Mouse (Mus musculus): ENCODE data around the gene Cga. TPM values are rescaled to one million over a fixed set of nuclear protein-coding genes. Genes with fewer than 3 reads are reported as not detected.

Cga gene
- polyA plus RNA-seq, 1 experiment from 2014 or later: not detected

DNA sequence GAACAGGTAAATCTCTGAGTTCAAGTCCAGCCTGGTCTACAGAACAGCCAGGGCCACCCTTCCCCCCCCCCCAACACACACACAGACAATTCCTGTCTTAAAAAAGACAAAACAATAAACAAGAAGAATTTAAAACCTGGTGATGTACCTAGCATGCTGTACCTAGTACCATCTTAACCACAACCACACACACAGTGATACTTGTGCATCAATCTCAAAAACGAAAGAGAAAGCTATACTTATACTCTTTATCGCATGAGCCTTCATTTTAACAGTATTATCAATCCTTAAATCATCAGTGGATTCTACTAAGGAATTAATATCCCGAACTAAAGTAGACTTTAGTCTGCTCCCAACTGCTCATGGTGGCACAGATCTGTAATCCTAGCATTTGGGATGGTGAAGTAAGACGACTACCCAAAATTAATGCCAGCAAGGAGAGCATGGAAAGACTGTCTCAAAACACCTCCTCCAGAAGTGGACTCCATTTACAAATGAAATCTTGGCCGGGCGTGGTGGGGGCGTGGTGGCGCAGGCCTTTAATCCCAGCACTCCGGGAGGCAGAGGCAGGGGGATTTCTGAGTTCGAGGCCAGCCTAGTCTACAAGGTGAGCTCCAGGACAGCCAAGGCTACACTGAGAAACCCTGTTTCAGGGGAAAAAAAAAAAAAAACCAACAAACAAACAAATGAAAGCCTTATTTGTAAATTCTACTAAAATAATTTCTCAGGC is 12.5 kb upstream of the Cga start:
- ATAC-seq (no peak), DNase-seq (ENCODE audit: low read depth, low spot score) (no peak)
- POLR2A ChIA-PET: no interaction called here
- no peaks in the 10 kb centered on the region for H3K27me3 ChIP-seq
- TF ChIP-seq CTCF (IDR thresholded peaks at IDR 0.05): no peak
- CTCF ChIA-PET: no interaction called here
- in situ Hi-C loops (cut with MboI; ENCODE audit: low pct_unique_long_range_greater_than_20kb): no loop called here

- in situ Hi-C loops (cut with MboI; ENCODE audit: low pct_unique_long_range_greater_than_20kb): no loop called here
- ChIA-PET POLR2A (interaction anchor here (2.2 kb wide), 1 partner anchor 8 kb away, joined by 9 read pairs; no protein-coding TSS in a partner anchor), CTCF (no interaction called here)
- DNase-seq (ENCODE audit: low read depth, low spot score): no peak
- no peak for ATAC-seq
- TF ChIP-seq CTCF (IDR thresholded peaks at IDR 0.05): no peak
- H3K27me3 ChIP-seq: no peaks in the 10 kb centered on the region
These were observed 11.7 kb upstream of the Cga start for GRCm38 (mm10) chr4:34881851-34882250.

GRCm38 (mm10) chr4:34882291-34882769 is 11.2 kb upstream of the Cga start:
- DNase-seq (ENCODE audit: low read depth, low spot score) (no peak), ATAC-seq (peak; percentile 33)
- no peak for TF ChIP-seq CTCF (IDR thresholded peaks at IDR 0.05)
- ChIA-PET CTCF (no interaction called here), POLR2A (interaction anchor here (2.2 kb wide), 1 partner anchor 9 kb away, joined by 9 read pairs; no protein-coding TSS in a partner anchor)
- in situ Hi-C loops (cut with MboI; ENCODE audit: low pct_unique_long_range_greater_than_20kb): no loop called here
- no peaks in the 10 kb centered on the region for H3K27me3 ChIP-seq

DNA sequence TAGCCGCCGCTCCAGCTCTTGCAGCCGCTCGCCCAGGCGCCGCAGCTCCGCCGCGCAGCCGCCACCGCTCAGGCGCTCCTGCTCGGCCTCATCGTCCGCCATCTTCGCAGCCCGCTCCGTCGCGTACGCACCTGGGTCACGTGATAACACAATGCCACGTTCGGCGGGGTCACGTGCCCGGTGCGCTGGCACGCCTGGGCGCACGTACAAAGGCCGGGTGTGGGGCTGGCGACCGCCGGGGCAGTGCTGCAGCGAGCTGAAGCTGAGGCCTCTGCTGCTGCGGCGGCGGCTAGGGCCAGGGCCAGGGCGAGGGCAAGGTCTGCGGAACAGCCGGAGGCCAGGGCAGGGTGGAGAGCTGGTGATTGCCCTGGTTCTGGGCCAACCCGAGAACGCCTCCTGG is 10.8 kb upstream of the Cga start, which contains the start of gene Zfp292:
Gene Zfp292 (minus strand): TSS at position 143 of the 400 bp plus-strand sequence.
- peak; percentile 53 for DNase-seq (ENCODE audit: low read depth, low spot score)
- TF ChIP-seq CTCF (IDR thresholded peaks at IDR 0.05): no peak
- H3K27me3 ChIP-seq: no peaks in the 10 kb centered on the region
- ATAC-seq: peak; percentile 59
- in situ Hi-C loops (cut with MboI; ENCODE audit: low pct_unique_long_range_greater_than_20kb): no loop called here
- ChIA-PET POLR2A (interaction anchor here (2.2 kb wide), 1 partner anchor 9 kb away, joined by 9 read pairs; no protein-coding TSS in a partner anchor), CTCF (no interaction called here)

DNA sequence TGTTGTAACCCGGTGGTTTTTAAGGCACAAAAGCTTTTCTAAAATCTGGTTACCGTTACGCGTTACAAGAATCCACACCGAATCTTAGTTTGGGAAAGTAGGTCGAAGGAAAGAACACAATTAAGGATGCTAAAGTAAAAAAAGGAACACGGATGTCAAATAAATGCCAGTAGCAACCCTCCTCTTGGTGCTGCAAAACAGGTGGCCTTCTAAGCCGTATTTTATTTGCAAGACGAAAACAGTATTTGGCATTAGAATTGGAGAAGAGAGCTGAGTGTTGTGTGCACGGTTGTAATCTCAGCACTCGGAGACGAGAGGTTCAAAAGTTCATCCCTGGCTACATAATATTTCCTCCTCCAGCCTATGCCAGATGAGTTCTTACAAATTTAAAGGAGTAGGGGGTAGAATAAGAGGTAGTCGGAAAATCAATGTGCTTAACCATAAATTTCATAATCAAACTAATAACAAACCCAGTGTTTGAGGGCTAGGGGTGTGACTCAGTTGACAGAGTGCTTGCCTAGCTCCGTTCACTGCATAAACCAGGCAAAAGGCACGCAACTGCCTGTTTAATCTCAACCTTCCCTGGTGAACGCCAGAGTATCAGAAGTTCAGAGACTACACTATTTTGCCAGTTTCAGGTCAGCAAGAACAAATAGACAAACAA is 10.1 kb upstream of the Cga start:
- TF ChIP-seq CTCF (IDR thresholded peaks at IDR 0.05): no peak
- POLR2A ChIA-PET: interaction anchor here (2.2 kb wide), 1 partner anchor 10 kb away, joined by 9 read pairs; no protein-coding TSS in a partner anchor
- CTCF ChIA-PET: no interaction called here
- ATAC-seq (no peak), DNase-seq (ENCODE audit: low read depth, low spot score) (no peak)
- in situ Hi-C loops (cut with MboI; ENCODE audit: low pct_unique_long_range_greater_than_20kb): no loop called here
- H3K27me3 ChIP-seq: no peaks in the 10 kb centered on the region

- ATAC-seq (no peak), DNase-seq (ENCODE audit: low read depth, low spot score) (no peak)
- no peak for TF ChIP-seq CTCF (IDR thresholded peaks at IDR 0.05)
- POLR2A ChIA-PET: no interaction called here
- no peaks in the 10 kb centered on the region for H3K27me3 ChIP-seq
- CTCF ChIA-PET: interaction anchor here (0.9 kb wide), 1 partner anchor 353 kb away, joined by 3 read pairs; no protein-coding TSS in a partner anchor
- in situ Hi-C loops (cut with MboI; ENCODE audit: low pct_unique_long_range_greater_than_20kb): no loop called here
These were observed 7.8 kb upstream of the Cga start for GRCm38 (mm10) chr4:34885631-34886351.

- DNase-seq (ENCODE audit: low read depth, low spot score): no peak
- CTCF ChIA-PET: interaction anchor here (0.9 kb wide), 1 partner anchor 352 kb away, joined by 3 read pairs; no protein-coding TSS in a partner anchor
- TF ChIP-seq CTCF (IDR thresholded peaks at IDR 0.05): no peak
- ATAC-seq: peak; percentile 93
- H3K27me3 ChIP-seq: no peaks in the 10 kb centered on the region
- POLR2A ChIA-PET: no interaction called here
- in situ Hi-C loops (cut with MboI; ENCODE audit: low pct_unique_long_range_greater_than_20kb): no loop called here
These were observed 7.0 kb upstream of the Cga start for GRCm38 (mm10) chr4:34886490-34887111.

DNA sequence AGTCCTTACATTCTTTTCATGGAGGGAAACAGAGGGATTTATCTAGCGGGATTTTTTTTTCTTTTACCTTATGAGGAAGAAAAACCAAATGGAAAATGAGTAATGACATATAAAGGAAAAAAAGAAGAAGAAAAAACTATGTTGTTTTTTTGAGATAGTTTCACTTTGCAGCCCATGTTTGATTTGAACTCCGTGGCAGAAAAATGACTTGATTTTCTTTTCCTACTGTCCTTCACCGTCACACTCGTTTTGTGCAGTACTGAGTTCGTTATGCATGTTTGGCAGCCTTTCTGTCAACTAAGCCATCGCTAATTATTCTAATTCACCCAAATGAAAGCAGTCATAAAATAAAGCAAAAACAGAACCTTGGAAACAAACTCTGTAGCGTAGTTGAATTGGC is 6.3 kb upstream of the Cga start:
- no peak for ATAC-seq
- in situ Hi-C loops (cut with MboI; ENCODE audit: low pct_unique_long_range_greater_than_20kb): no loop called here
- CTCF ChIA-PET: interaction anchor here (0.6 kb wide), 1 partner anchor 524 kb away, joined by 3 read pairs; no protein-coding TSS in a partner anchor
- no peaks in the 10 kb centered on the region for H3K27me3 ChIP-seq
- TF ChIP-seq CTCF (IDR thresholded peaks at IDR 0.05): no peak
- POLR2A ChIA-PET: no interaction called here
- no peak for DNase-seq (ENCODE audit: low read depth, low spot score)

GRCm38 (mm10) chr4:34889101-34889811 is 4.3 kb upstream of the Cga start:
- CTCF ChIA-PET: no interaction called here
- POLR2A ChIA-PET: no interaction called here

GRCm38 (mm10) chr4:34889812-34890185 is 3.8 kb upstream of the Cga start:
- CTCF ChIA-PET: no interaction called here
- POLR2A ChIA-PET: no interaction called here
- DNase-seq (ENCODE audit: low read depth, low spot score) (no peak), ATAC-seq (no peak)
- H3K27me3 ChIP-seq: peaks cover 11% of the 10 kb centered on the region
- in situ Hi-C loops (cut with MboI; ENCODE audit: low pct_unique_long_range_greater_than_20kb): no loop called here
- no peak for TF ChIP-seq CTCF (IDR thresholded peaks at IDR 0.05)

More at GRCm38 (mm10) chr4:34889101-34889811, 4.3 kb upstream of the Cga start:
- no peak for TF ChIP-seq CTCF (IDR thresholded peaks at IDR 0.05)
- DNase-seq (ENCODE audit: low read depth, low spot score): no peak
- in situ Hi-C loops (cut with MboI; ENCODE audit: low pct_unique_long_range_greater_than_20kb): no loop called here
- no peak for ATAC-seq
- H3K27me3 ChIP-seq: peaks cover 10% of the 10 kb centered on the region

Measured in Patski (cell line).